Mouse (Mus musculus) retina, postnatal 1 day (tissue): Measurements from ENCODE around the gene Zfp280c.
A peak's percentile ranks its signal among the peaks of the same experiment; 100 is the strongest.

ENCODE experiments used
- DNase-seq: peaks from one replicate; pipeline ENCODE4 v3.0.0-alpha.2; 2012

Zfp280c gene

GRCm38 (mm10) chrX:48594099-48594760 is at the start of gene Zfp280c:
TSS of gene Zfp280c (minus strand) at chrX:48594504.
- peak; percentile 82 for DNase-seq

GRCm38 (mm10) chrX:48637032-48637431 is 42.7 kb upstream of the Zfp280c start:
- peak; percentile 0 for DNase-seq

GRCm38 (mm10) chrX:48624054-48624420 is 29.7 kb upstream of the Zfp280c start:
- DNase-seq = no peak

- DNase-seq = peak; percentile 90
These were observed 29.2 kb upstream of the Zfp280c start, which contains the start of gene Slc25a14 for GRCm38 (mm10) chrX:48623379-48624053. TSS of gene Slc25a14 (plus strand) at chrX:48623413.

GRCm38 (mm10) chrX:48623049-48623378 is 28.7 kb upstream of the Zfp280c start:
- DNase-seq = no peak

GRCm38 (mm10) chrX:48604872-48605271 is 10.6 kb upstream of the Zfp280c start:
- DNase-seq = no peak

- no peak for DNase-seq
These were observed 2.6 kb upstream of the Zfp280c start for GRCm38 (mm10) chrX:48596906-48597305.

GRCm38 (mm10) chrX:48596053-48596452 is 1.7 kb upstream of the Zfp280c start:
- no peak for DNase-seq

GRCm38 (mm10) chrX:48593721-48594098 is 594 bp downstream of the Zfp280c start:
- DNase-seq = no peak

GRCm38 (mm10) chrX:48583332-48583731 is 11.0 kb downstream of the Zfp280c start:
- no peak for DNase-seq

GRCm38 (mm10) chrX:48532175-48532574 is 62.1 kb downstream of the Zfp280c start:
- DNase-seq = peak; percentile 74

- DNase-seq = no peak
These were observed 67.9 kb downstream of the Zfp280c start for GRCm38 (mm10) chrX:48526435-48526834.

GRCm38 (mm10) chrX:48525866-48526265 is 68.4 kb downstream of the Zfp280c start:
- no peak for DNase-seq

- DNase-seq = no peak
These were observed 69.0 kb downstream of the Zfp280c start for GRCm38 (mm10) chrX:48525332-48525731.

- DNase-seq = no peak
These were observed 70.8 kb downstream of the Zfp280c start for GRCm38 (mm10) chrX:48523512-48523911.

- no peak for DNase-seq
These were observed 72.7 kb downstream of the Zfp280c start for GRCm38 (mm10) chrX:48521651-48522050.

GRCm38 (mm10) chrX:48519549-48520085 is 74.7 kb downstream of the Zfp280c start:
- DNase-seq = no peak

GRCm38 (mm10) chrX:48518808-48519548 is 75.3 kb downstream of the Zfp280c start, which contains the start of gene Rab33a:
TSS of gene Rab33a (plus strand) at chrX:48519285.
- peak; percentile 65 for DNase-seq

GRCm38 (mm10) chrX:48518211-48518807 is 76.0 kb downstream of the Zfp280c start:
- DNase-seq = peak; percentile 83

- DNase-seq = no peak
These were observed 80.5 kb downstream of the Zfp280c start for GRCm38 (mm10) chrX:48513824-48514223.

- DNase-seq = peak; percentile 95
These were observed 81.0 kb downstream of the Zfp280c start, which contains the start of gene Aifm1 for GRCm38 (mm10) chrX:48513166-48513807. TSS of gene Aifm1 (minus strand) at chrX:48513563.

GRCm38 (mm10) chrX:48493763-48494162 is 100.5 kb downstream of the Zfp280c start:
- DNase-seq = no peak
